Mouse (Mus musculus) lung, embryonic 16.5 days (tissue): ENCODE measurements around the gene 4930583I09Rik. TPM values are rescaled to one million over a fixed set of nuclear protein-coding genes. Genes with fewer than 3 reads are reported as not detected.

Source experiments
- ATAC-seq: fragments of 200-750 bp; cut with Nextera tagmentation; 2 replicates; pipeline ENCODE4 v1.8.0; 2017; ENCODE audit warnings: low read depth, mild to moderate bottlenecking, moderate library complexity
- H3K27ac ChIP-seq: fragments of 300-500 bp; sonication (generic); 2 replicates; pipeline ENCODE4 v1.5.1; 2014; ENCODE audit warnings: mild to moderate bottlenecking, control low read depth, low read length
- H3K27me3 ChIP-seq: fragments of 300-500 bp; sonication (generic); 2 replicates; pipeline ENCODE4 v1.6.1; 2014; ENCODE audit warnings: low read depth, low read length, mixed read lengths; ENCODE audit not compliant: control insufficient read depth, insufficient read depth
- H3K36me3 ChIP-seq: fragments of 300-500 bp; sonication (generic); 2 replicates; pipeline ENCODE4 v1.6.1; 2014; ENCODE audit warnings: low read length; ENCODE audit not compliant: control insufficient read depth, insufficient read depth
- H3K4me1 ChIP-seq: fragments of 300-500 bp; sonication (generic); replicated peaks from 2 replicates; pipeline ENCODE4 v1.6.1; 2014; ENCODE audit warnings: low read length, mixed read lengths; ENCODE audit not compliant: control insufficient read depth, insufficient read depth
- H3K4me2 ChIP-seq: fragments of 300-500 bp; sonication (generic); 2 replicates; pipeline ENCODE4 v1.6.1; 2014; ENCODE audit warnings: low read depth, low read length, control low read depth
- H3K4me3 ChIP-seq: fragments of 300-500 bp; sonication (generic); 2 replicates; pipeline ENCODE4 v1.5.1; 2014; ENCODE audit warnings: mild to moderate bottlenecking, low read length, control low read depth
- H3K9ac ChIP-seq: fragments of 300-500 bp; sonication (generic); 2 replicates; pipeline ENCODE4 v1.6.1; 2014; ENCODE audit warnings: low read length, control low read depth
- H3K9me3 ChIP-seq: fragments of 300-500 bp; sonication (generic); 2 replicates; pipeline ENCODE4 v1.6.1; 2016; ENCODE audit warnings: low read length; ENCODE audit not compliant: control insufficient read depth
- WGBS: fragments of 180-500 bp; shearing (Covaris S2); extraction: QIAGEN DNeasy Blood & Tissue Kit; methylation state at CpG from one replicate; pipeline ENCODE4 v1.1.7; 2014; 5-methylcytosine and 5-hydroxymethylcytosine counted together
- polyA plus RNA-seq: library from polyadenylated mRNA; unstranded; fragments of >200 nt; fragmentation: Nextera tagmentation; extraction: Ambion mirVana; gene quantifications from 2 replicates; pipeline ENCODE4 v1.2.1, GENCODE M21; 2015

4930583I09Rik gene
- polyA plus RNA-seq, 1 experiment from 2014 or later, result not detected

DNA sequence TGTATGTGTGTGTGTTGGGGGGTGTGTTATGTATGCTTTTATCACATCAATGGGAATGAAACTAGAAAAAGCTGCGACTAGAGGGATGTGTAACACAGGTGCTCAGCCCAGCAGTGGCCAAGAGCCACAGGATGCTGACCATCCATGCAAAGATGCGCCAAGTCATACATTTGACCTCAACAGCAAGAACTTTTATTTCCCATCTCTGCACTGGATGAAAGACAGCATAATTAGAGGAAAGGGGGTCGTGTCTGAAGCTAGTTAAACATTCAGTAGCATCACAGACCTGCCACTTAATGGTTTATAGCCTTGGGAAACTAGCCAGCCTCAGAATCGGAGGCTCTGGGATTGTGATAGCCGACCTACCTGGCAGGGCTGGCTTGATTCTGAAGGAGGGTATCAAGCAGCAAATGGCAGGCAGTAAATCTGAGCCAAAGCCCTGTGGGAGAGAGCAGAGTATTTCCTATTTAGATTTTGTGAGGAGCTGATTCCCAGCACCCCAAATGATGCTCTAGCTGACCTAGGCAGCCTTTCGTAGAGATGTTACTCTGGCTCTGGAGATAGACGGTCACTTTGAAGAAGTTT is 1.9 kb downstream of the 4930583I09Rik start:
- no peak for ATAC-seq
- 79% methylated on average over 7 of the region's 7 CpGs for WGBS

GRCm38 (mm10) chr17:64833071-64833470 is 2.8 kb downstream of the 4930583I09Rik start:
- no peak overlapping the region for H3K4me3 ChIP-seq
- WGBS, result 76% methylated on average over 2 of the region's 2 CpGs
- H3K27me3 ChIP-seq, result no peaks in the 10 kb centered on the region
- H3K9me3 ChIP-seq, result no peaks in the 10 kb centered on the region
- no peak overlapping the region for H3K9ac ChIP-seq
- no peak for ATAC-seq
- no peak overlapping the region for H3K4me2 ChIP-seq
- no peak overlapping the region for H3K27ac ChIP-seq
- no peaks in the 10 kb centered on the region for H3K4me1 ChIP-seq
- H3K36me3 ChIP-seq, result no peaks in the 10 kb centered on the region

More for the DNA sequence above, 1.9 kb downstream of the 4930583I09Rik start:
- H3K9ac ChIP-seq, result no peak overlapping the region
- no peaks in the 10 kb centered on the region for H3K36me3 ChIP-seq
- no peak overlapping the region for H3K4me3 ChIP-seq
- H3K27ac ChIP-seq, result no peak overlapping the region
- no peaks in the 10 kb centered on the region for H3K27me3 ChIP-seq
- H3K4me1 ChIP-seq, result no peaks in the 10 kb centered on the region
- H3K4me2 ChIP-seq, result no peak overlapping the region
- no peaks in the 10 kb centered on the region for H3K9me3 ChIP-seq

- Histone ChIP-seq H3K27me3 (no peaks in the 10 kb centered on the region), H3K36me3 (no peaks in the 10 kb centered on the region), H3K27ac (no peak overlapping the region), H3K9ac (no peak overlapping the region), H3K4me2 (no peak overlapping the region), H3K4me3 (no peak overlapping the region), H3K4me1 (no peaks in the 10 kb centered on the region), H3K9me3 (no peaks in the 10 kb centered on the region)
- no peak for ATAC-seq
- WGBS, result 87% methylated on average over 5 of the region's 5 CpGs
These were observed 8.4 kb downstream of the 4930583I09Rik start for GRCm38 (mm10) chr17:64827482-64827881.

GRCm38 (mm10) chr17:64826843-64827242 is 9.0 kb downstream of the 4930583I09Rik start:
- Histone ChIP-seq H3K4me1 (no peaks in the 10 kb centered on the region), H3K4me2 (no peak overlapping the region), H3K9me3 (no peaks in the 10 kb centered on the region), H3K9ac (no peak overlapping the region), H3K27ac (no peak overlapping the region), H3K36me3 (no peaks in the 10 kb centered on the region), H3K27me3 (no peaks in the 10 kb centered on the region), H3K4me3 (no peak overlapping the region)
- WGBS, result 67% methylated on average over 4 of the region's 4 CpGs
- ATAC-seq, result no peak

DNA sequence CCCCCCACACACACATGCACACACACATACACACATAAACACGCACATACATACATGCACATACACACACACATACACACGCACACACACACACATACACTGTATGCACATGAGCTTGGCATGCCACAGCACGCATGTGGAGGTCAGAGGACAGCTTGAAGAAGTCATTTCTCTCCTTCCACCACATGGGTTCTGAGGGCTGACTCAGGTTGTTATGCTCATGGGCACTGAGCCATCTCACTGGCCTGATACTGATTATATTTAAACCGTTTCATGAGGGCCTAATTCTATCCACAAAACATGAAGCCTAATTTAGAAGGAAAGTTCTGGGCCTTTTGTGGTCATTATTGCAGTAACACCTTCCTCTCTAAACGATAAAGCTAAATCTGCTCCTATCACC is 13.3 kb downstream of the 4930583I09Rik start:
- no peak overlapping the region for H3K4me3 ChIP-seq
- ATAC-seq, result no peak
- WGBS, result 70% methylated on average over 5 of the region's 5 CpGs

GRCm38 (mm10) chr17:64820841-64821593 is 14.9 kb downstream of the 4930583I09Rik start:
- no peaks in the 10 kb centered on the region for H3K4me1 ChIP-seq
- no peaks in the 10 kb centered on the region for H3K27me3 ChIP-seq
- WGBS, result 73% methylated on average over 7 of the region's 7 CpGs
- H3K4me3 ChIP-seq, result no peak overlapping the region
- H3K9me3 ChIP-seq, result no peaks in the 10 kb centered on the region
- no peaks in the 10 kb centered on the region for H3K36me3 ChIP-seq
- H3K27ac ChIP-seq, result no peak overlapping the region
- ATAC-seq, result no peak
- H3K9ac ChIP-seq, result no peak overlapping the region
- H3K4me2 ChIP-seq, result no peak overlapping the region

More for the DNA sequence above, 13.3 kb downstream of the 4930583I09Rik start:
- Histone ChIP-seq H3K4me2 (no peak overlapping the region), H3K4me1 (no peaks in the 10 kb centered on the region), H3K27ac (no peak overlapping the region), H3K9me3 (no peaks in the 10 kb centered on the region), H3K27me3 (no peaks in the 10 kb centered on the region), H3K36me3 (no peaks in the 10 kb centered on the region), H3K9ac (no peak overlapping the region)

- Histone ChIP-seq H3K27ac (no peak overlapping the region), H3K9me3 (no peaks in the 10 kb centered on the region), H3K4me2 (no peak overlapping the region), H3K27me3 (no peaks in the 10 kb centered on the region), H3K9ac (no peak overlapping the region), H3K4me1 (no peaks in the 10 kb centered on the region), H3K36me3 (no peaks in the 10 kb centered on the region), H3K4me3 (no peak overlapping the region)
- ATAC-seq, result no peak
- WGBS, result 86% methylated on average over 3 of the region's 3 CpGs
These were observed 19.6 kb downstream of the 4930583I09Rik start for GRCm38 (mm10) chr17:64816298-64816697.

GRCm38 (mm10) chr17:64815806-64816205 is 20.1 kb downstream of the 4930583I09Rik start:
- ATAC-seq, result no peak
- no peak overlapping the region for H3K4me3 ChIP-seq
- no peak overlapping the region for H3K4me2 ChIP-seq
- no peaks in the 10 kb centered on the region for H3K27me3 ChIP-seq
- H3K36me3 ChIP-seq, result no peaks in the 10 kb centered on the region
- H3K4me1 ChIP-seq, result no peaks in the 10 kb centered on the region
- H3K9me3 ChIP-seq, result no peaks in the 10 kb centered on the region
- WGBS, result 60% methylated on average over 2 of the region's 2 CpGs
- H3K27ac ChIP-seq, result no peak overlapping the region
- no peak overlapping the region for H3K9ac ChIP-seq

- WGBS, result 81% methylated on average over 6 of the region's 6 CpGs
- Histone ChIP-seq H3K9me3 (no peaks in the 10 kb centered on the region), H3K27me3 (no peaks in the 10 kb centered on the region), H3K4me2 (no peak overlapping the region), H3K4me3 (no peak overlapping the region), H3K9ac (no peak overlapping the region), H3K36me3 (no peaks in the 10 kb centered on the region), H3K27ac (no peak overlapping the region), H3K4me1 (no peaks in the 10 kb centered on the region)
- no peak for ATAC-seq
These were observed 22.3 kb downstream of the 4930583I09Rik start for GRCm38 (mm10) chr17:64813568-64813967.
